Mouse (Mus musculus): ENCODE data around the gene Pdgfa. TPM values are rescaled to one million over a fixed set of nuclear protein-coding genes. Genes with fewer than 3 reads are reported as not detected.
A peak's percentile ranks its signal among the peaks of the same experiment; 100 is the strongest.

Pdgfa gene
- polyA plus RNA-seq, 1 experiment from 2014 or later = 8.3 TPM

GRCm38 (mm10) chr5:138993371-138994107 lies 3.6 kb downstream of the Pdgfa start:
- Histone ChIP-seq H3K27ac (no peak overlapping the region), H3K4me2 (replicated peaks) (peak overlapping the region; percentile 95), H3K4me3 (replicated peaks) (peak overlapping the region; percentile 68), H3K9me3 (no peaks in the 10 kb centered on the region), H3K9ac (replicated peaks) (peak overlapping the region; percentile 82), H3K27me3 (peaks cover 80% of the 10 kb centered on the region), H3K4me1 (replicated peaks) (peaks cover 62% of the 10 kb centered on the region), H3K36me3 (no peaks in the 10 kb centered on the region)
- WGBS = under 1% methylated on average over 40 of the region's 40 CpGs
- ATAC-seq = no peak

GRCm38 (mm10) chr5:138992611-138993370 lies 4.4 kb downstream of the Pdgfa start:
- no peaks in the 10 kb centered on the region for H3K9me3 ChIP-seq
- WGBS = 1% methylated on average over 59 of the region's 59 CpGs
- H3K9ac ChIP-seq (replicated peaks) = peak overlapping the region; percentile 82; the same call in 1 of the 2 replicates
- peaks cover 73% of the 10 kb centered on the region for H3K27me3 ChIP-seq
- peak overlapping the region; percentile 68 for H3K4me3 ChIP-seq (replicated peaks)
- H3K27ac ChIP-seq = no peak overlapping the region
- H3K36me3 ChIP-seq = no peaks in the 10 kb centered on the region
- ATAC-seq = no peak
- peaks cover 62% of the 10 kb centered on the region for H3K4me1 ChIP-seq (replicated peaks)
- H3K4me2 ChIP-seq (replicated peaks) = peak overlapping the region; percentile 95

GRCm38 (mm10) chr5:138991734-138992133 lies 5.4 kb downstream of the Pdgfa start:
- Histone ChIP-seq H3K27ac (no peak overlapping the region), H3K36me3 (no peaks in the 10 kb centered on the region), H3K4me2 (replicated peaks) (no peak overlapping the region), H3K9ac (replicated peaks) (no peak overlapping the region), H3K27me3 (peaks cover 62% of the 10 kb centered on the region), H3K9me3 (no peaks in the 10 kb centered on the region), H3K4me3 (replicated peaks) (no peak overlapping the region), H3K4me1 (replicated peaks) (peaks cover 52% of the 10 kb centered on the region)
- WGBS = 20% methylated on average over 4 of the region's 4 CpGs
- no peak for ATAC-seq

GRCm38 (mm10) chr5:138990659-138991380 lies 6.3 kb downstream of the Pdgfa start:
- 70% methylated on average over 7 of the region's 7 CpGs for WGBS
- H3K4me1 ChIP-seq (replicated peaks) = peaks cover 43% of the 10 kb centered on the region
- no peak overlapping the region for H3K4me3 ChIP-seq (replicated peaks)
- no peak overlapping the region for H3K4me2 ChIP-seq (replicated peaks)
- no peaks in the 10 kb centered on the region for H3K36me3 ChIP-seq
- H3K27ac ChIP-seq = no peak overlapping the region
- no peaks in the 10 kb centered on the region for H3K9me3 ChIP-seq
- H3K27me3 ChIP-seq = peaks cover 53% of the 10 kb centered on the region
- no peak for ATAC-seq
- H3K9ac ChIP-seq (replicated peaks) = no peak overlapping the region

- Histone ChIP-seq H3K36me3 (0 out of 2 replicates have a peak, but pooled peaks cover 4% of the 10 kb centered on the region), H3K9me3 (no peaks in the 10 kb centered on the region), H3K27me3 (peaks cover 48% of the 10 kb centered on the region), H3K4me1 (replicated peaks) (peaks cover 40% of the 10 kb centered on the region), H3K27ac (no peak overlapping the region), H3K9ac (replicated peaks) (no peak overlapping the region), H3K4me2 (replicated peaks) (no peak overlapping the region), H3K4me3 (replicated peaks) (no peak overlapping the region)
- no peak for ATAC-seq
- WGBS = 65% methylated on average over 6 of the region's 6 CpGs
Observed at GRCm38 (mm10) chr5:138989567-138989966, 7.6 kb downstream of the Pdgfa start.

- H3K27me3 ChIP-seq = peaks cover 41% of the 10 kb centered on the region
- H3K4me2 ChIP-seq (replicated peaks) = no peak overlapping the region
- H3K9ac ChIP-seq (replicated peaks) = no peak overlapping the region
- no peak overlapping the region for H3K27ac ChIP-seq
- H3K36me3 ChIP-seq = peaks cover 7% of the 10 kb centered on the region
- 35% methylated on average over 9 of the region's 9 CpGs for WGBS
- no peaks in the 10 kb centered on the region for H3K9me3 ChIP-seq
- H3K4me3 ChIP-seq (replicated peaks) = no peak overlapping the region
- ATAC-seq = no peak
- peaks cover 32% of the 10 kb centered on the region for H3K4me1 ChIP-seq (replicated peaks)
Observed at GRCm38 (mm10) chr5:138988764-138989163, 8.4 kb downstream of the Pdgfa start.

- WGBS = 72% methylated on average over 10 of the region's 10 CpGs
- no peak for ATAC-seq
- Histone ChIP-seq H3K4me2 (replicated peaks) (no peak overlapping the region), H3K27me3 (peaks cover 33% of the 10 kb centered on the region), H3K36me3 (peaks cover 11% of the 10 kb centered on the region), H3K27ac (no peak overlapping the region), H3K9ac (replicated peaks) (no peak overlapping the region), H3K9me3 (no peaks in the 10 kb centered on the region), H3K4me1 (replicated peaks) (peaks cover 24% of the 10 kb centered on the region), H3K4me3 (replicated peaks) (no peak overlapping the region)
Observed at GRCm38 (mm10) chr5:138987994-138988393, 9.2 kb downstream of the Pdgfa start.

- ATAC-seq = no peak
- no peak overlapping the region for H3K27ac ChIP-seq
- peaks cover 17% of the 10 kb centered on the region for H3K36me3 ChIP-seq
- no peak overlapping the region for H3K4me3 ChIP-seq (replicated peaks)
- H3K9me3 ChIP-seq = no peaks in the 10 kb centered on the region
- no peak overlapping the region for H3K4me2 ChIP-seq (replicated peaks)
- H3K9ac ChIP-seq (replicated peaks) = no peak overlapping the region
- no peaks in the 10 kb centered on the region for H3K4me1 ChIP-seq (replicated peaks)
- no peaks in the 10 kb centered on the region for H3K27me3 ChIP-seq
- 86% methylated on average over 8 of the region's 9 CpGs for WGBS
Observed at GRCm38 (mm10) chr5:138981921-138982320, 15.2 kb downstream of the Pdgfa start.

- no peak overlapping the region for H3K9ac ChIP-seq (replicated peaks)
- H3K27ac ChIP-seq = no peak overlapping the region
- no peak overlapping the region for H3K4me2 ChIP-seq (replicated peaks)
- peaks cover 17% of the 10 kb centered on the region for H3K36me3 ChIP-seq
- H3K27me3 ChIP-seq = no peaks in the 10 kb centered on the region
- no peaks in the 10 kb centered on the region for H3K4me1 ChIP-seq (replicated peaks)
- no peak for ATAC-seq
- no peaks in the 10 kb centered on the region for H3K9me3 ChIP-seq
- 82% methylated on average over 9 of the region's 9 CpGs for WGBS
- H3K4me3 ChIP-seq (replicated peaks) = no peak overlapping the region
Observed at GRCm38 (mm10) chr5:138980608-138981007, 16.6 kb downstream of the Pdgfa start.

- no peak for ATAC-seq
- H3K9ac ChIP-seq (replicated peaks) = no peak overlapping the region
Observed at GRCm38 (mm10) chr5:138979840-138980239, 17.3 kb downstream of the Pdgfa start.

GRCm38 (mm10) chr5:138977759-138978158 lies 19.4 kb downstream of the Pdgfa start:
- no peaks in the 10 kb centered on the region for H3K9me3 ChIP-seq
- 69% methylated on average over 3 of the region's 3 CpGs for WGBS
- H3K9ac ChIP-seq (replicated peaks) = no peak overlapping the region
- H3K4me3 ChIP-seq (replicated peaks) = no peak overlapping the region
- H3K27me3 ChIP-seq = no peaks in the 10 kb centered on the region
- no peak overlapping the region for H3K27ac ChIP-seq
- no peaks in the 10 kb centered on the region for H3K4me1 ChIP-seq (replicated peaks)
- 0 out of 2 replicates have a peak, but pooled peaks cover 6% of the 10 kb centered on the region for H3K36me3 ChIP-seq
- no peak overlapping the region for H3K4me2 ChIP-seq (replicated peaks)
- no peak for ATAC-seq

More at GRCm38 (mm10) chr5:138979840-138980239, 17.3 kb downstream of the Pdgfa start:
- Histone ChIP-seq H3K4me3 (replicated peaks) (no peak overlapping the region), H3K36me3 (peaks cover 16% of the 10 kb centered on the region), H3K27ac (no peak overlapping the region), H3K9me3 (no peaks in the 10 kb centered on the region), H3K4me2 (replicated peaks) (no peak overlapping the region), H3K4me1 (replicated peaks) (no peaks in the 10 kb centered on the region), H3K27me3 (no peaks in the 10 kb centered on the region)
- WGBS = 82% methylated on average over 8 of the region's 8 CpGs

Data from midbrain, embryonic 13.5 days (tissue).